Mouse (Mus musculus): Measurements from ENCODE around the gene A830031A19Rik.

DNA sequence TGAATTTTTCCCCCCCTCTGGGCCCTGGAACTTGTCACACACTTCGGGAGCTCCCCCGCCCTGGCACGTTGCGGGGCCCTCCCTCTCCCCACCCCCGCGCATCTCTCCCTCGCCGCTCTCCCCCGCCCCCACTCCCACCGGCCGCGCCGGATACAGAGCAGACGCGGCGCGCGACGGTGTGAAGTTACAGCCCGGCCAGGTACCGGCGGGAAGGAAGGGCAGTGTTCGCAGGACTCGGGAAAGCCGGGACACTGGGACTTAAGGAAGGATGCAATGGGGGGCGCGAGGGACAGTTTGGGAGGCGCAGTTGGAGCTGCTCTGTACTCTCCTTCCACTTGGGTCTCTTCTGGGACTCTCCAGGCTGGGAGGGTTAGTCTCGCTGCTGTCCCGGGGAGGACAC, 5.7 kb upstream of the A830031A19Rik start:
- peak; percentile 18; the same call in 1 of the 2 replicates for TF ChIP-seq POLR2A (IDR thresholded peaks at IDR 0.05; ENCODE audit: low read depth, low read length)
- TF ChIP-seq CTCF (IDR thresholded peaks at IDR 0.05; ENCODE audit: extremely low read depth, insufficient read depth, insufficient read length, insufficient replicate concordance): no peak
